Mouse (Mus musculus) brain, embryonic 14.5 days (tissue): ENCODE data around the gene Btbd9.

ENCODE experiments used
- CTCF ChIP-seq: fragments of 200-500 bp; IDR thresholded peaks from 2 replicates; pipeline ENCODE4 v1.5.1; 2012; ENCODE audit warnings: inconsistent platforms, mild to moderate bottlenecking, moderate library complexity, borderline replicate concordance; ENCODE audit not compliant: insufficient read depth, insufficient read length; ENCODE audit errors: extremely low read depth
- POLR2A ChIP-seq: fragments of 200-500 bp; IDR thresholded peaks from 2 replicates; pipeline ENCODE4 v1.6.1; 2012; ENCODE audit warnings: mild to moderate bottlenecking, inconsistent platforms, borderline replicate concordance; ENCODE audit not compliant: poor library complexity, insufficient read depth, insufficient read length, severe bottlenecking; ENCODE audit errors: extremely low read depth

GRCm38 (mm10) chr17:30364701-30365100, 211.6 kb downstream of the Btbd9 start:
- TF ChIP-seq CTCF (no peak), POLR2A (no peak)
